Comparison of ENCODE assay signal across 8 mouse cellular contexts in genomic region chr4:139950431-139950848, GRCm38 (mm10). TPM values are rescaled to one million over a fixed set of nuclear protein-coding genes. Genes with fewer than 3 reads are reported as not detected.
A peak's percentile ranks its signal among the peaks of the same experiment; 100 is the strongest.
DNase-seq lines count a peak whose midpoint lies in the region; ATAC-seq lines count a peak whose summit lies in the region.

No protein-coding gene starts in this region.

- H3K4me2 ChIP-seq in embryonic facial prominence, embryonic 15.5 days (replicated peaks), result peak overlapping the region; percentile 50
- H3K4me2 ChIP-seq in kidney, embryonic 14.5 days (replicated peaks; ENCODE audit: low read depth, low read length), result peak overlapping the region; percentile 47
- peak overlapping the region; percentile 59 for H3K4me2 ChIP-seq in lung, embryonic 16.5 days (ENCODE audit: low read depth, low read length)

- peak overlapping the region; percentile 26 for H3K4me3 ChIP-seq in embryonic facial prominence, embryonic 15.5 days (replicated peaks)
- H3K4me3 ChIP-seq in kidney, embryonic 14.5 days (ENCODE audit: low read length), result peak overlapping the region; percentile 21
- peak overlapping the region; percentile 34; the same call in 1 of the 2 replicates for H3K4me3 ChIP-seq in lung, embryonic 16.5 days (ENCODE audit: low read length)

- peak; percentile 67 for DNase-seq in adrenal gland, postnatal 10 days
- no peak for DNase-seq in adrenal gland, postnatal 4 days (ENCODE audit: low spot score in 2 of 2)
- no peak for DNase-seq in adipocyte (ENCODE audit: low spot score)
- DNase-seq in left cerebral cortex, postnatal 14 days (ENCODE audit: low spot score in 2 of 2), result no peak

- ATAC-seq in embryonic facial prominence, embryonic 15.5 days (ENCODE audit: insufficient number of reproducible peaks, low FRiP score, low TSS enrichment, low read depth), result no peak
- ATAC-seq in kidney, embryonic 14.5 days (ENCODE audit: low FRiP score, low TSS enrichment), result no peak
- ATAC-seq in lung, embryonic 16.5 days (ENCODE audit: low read depth), result 0 out of 2 replicates have a peak, but pooled peaks have one; percentile 52
- ATAC-seq in erythroid progenitor cell, adult 5-6 weeks (replicated peaks; ENCODE audit: low FRiP score, poor library complexity, severe bottlenecking), result no peak

- no peak overlapping the region for H3K9ac ChIP-seq in embryonic facial prominence, embryonic 15.5 days
- H3K9ac ChIP-seq in kidney, embryonic 14.5 days (ENCODE audit: low read depth, low read length), result 0 out of 2 replicates have a peak overlapping the region, but pooled peaks have one; percentile 18
- 0 out of 2 replicates have a peak overlapping the region, but pooled peaks have one; percentile 13 for H3K9ac ChIP-seq in lung, embryonic 16.5 days (ENCODE audit: low read length)

- no peaks in the 10 kb centered on the region for H3K27me3 ChIP-seq in embryonic facial prominence, embryonic 15.5 days
- H3K27me3 ChIP-seq in kidney, embryonic 14.5 days (ENCODE audit: control insufficient read depth, insufficient read depth, low read length), result no peaks in the 10 kb centered on the region
- no peaks in the 10 kb centered on the region for H3K27me3 ChIP-seq in lung, embryonic 16.5 days (ENCODE audit: control insufficient read depth, insufficient read depth, low read depth, low read length)

- H3K9me3 ChIP-seq in embryonic facial prominence, embryonic 15.5 days (replicated peaks), result no peaks in the 10 kb centered on the region
- H3K9me3 ChIP-seq in kidney, embryonic 14.5 days (ENCODE audit: control insufficient read depth, low read length), result no peaks in the 10 kb centered on the region
- no peaks in the 10 kb centered on the region for H3K9me3 ChIP-seq in lung, embryonic 16.5 days (ENCODE audit: control insufficient read depth, low read length)

- no peaks in the 10 kb centered on the region for H3K36me3 ChIP-seq in embryonic facial prominence, embryonic 15.5 days
- H3K36me3 ChIP-seq in kidney, embryonic 14.5 days (ENCODE audit: control insufficient read depth, insufficient read depth, low read length), result no peaks in the 10 kb centered on the region
- no peaks in the 10 kb centered on the region for H3K36me3 ChIP-seq in lung, embryonic 16.5 days (ENCODE audit: control insufficient read depth, insufficient read depth, low read length)

- H3K4me1 ChIP-seq in embryonic facial prominence, embryonic 15.5 days, result peaks cover 16% of the 10 kb centered on the region
- H3K4me1 ChIP-seq in kidney, embryonic 14.5 days (ENCODE audit: control insufficient read depth, insufficient read depth, low read length), result no peaks in the 10 kb centered on the region
- H3K4me1 ChIP-seq in lung, embryonic 16.5 days (replicated peaks; ENCODE audit: control insufficient read depth, insufficient read depth, low read length), result no peaks in the 10 kb centered on the region; the same call in 1 of the 2 replicates

- no peak overlapping the region for H3K27ac ChIP-seq in embryonic facial prominence, embryonic 15.5 days (replicated peaks)
- no peak overlapping the region for H3K27ac ChIP-seq in kidney, embryonic 14.5 days (ENCODE audit: low read depth, low read length)
- H3K27ac ChIP-seq in lung, embryonic 16.5 days (ENCODE audit: low read length), result no peak overlapping the region

- intact Hi-C loops in left cerebral cortex, postnatal 14 days (cut with DNase I), result no loop called here

- WGBS in embryonic facial prominence, embryonic 15.5 days, result 1% methylated on average over 20 of the region's 20 CpGs
- under 1% methylated on average over 20 of the region's 20 CpGs for WGBS in kidney, embryonic 14.5 days
- WGBS in lung, embryonic 16.5 days, result 2% methylated on average over 20 of the region's 20 CpGs

RNA-seq across cellular contexts. Expression of gene Klhdc7a, which starts 17.4 kb away (rescaled TPM):
- 10 to 100 TPM; 23.0 to 36.0 TPM for total RNA-seq in adrenal gland, postnatal 10 days (2021)
- total RNA-seq in adrenal gland, postnatal 4 days (2021), result 1 to 10 TPM; 6.3 to 7.3 TPM
- 0.53 and 0.60 TPM in 2 replicates for polyA plus RNA-seq in embryonic facial prominence, embryonic 15.5 days (2015; fragmentation: Nextera tagmentation; extraction: Ambion mirVana)
- polyA plus RNA-seq in kidney, embryonic 14.5 days (2014; fragmentation: Nextera tagmentation; extraction: Ambion mirVana), result 2.0 and 4.1 TPM in 2 replicates
- polyA plus RNA-seq in lung, embryonic 16.5 days (2015; fragmentation: Nextera tagmentation; extraction: Ambion mirVana), result 1.1 and 1.2 TPM in 2 replicates
- not detected in 2 replicates for total RNA-seq in erythroid progenitor cell, adult 5-6 weeks (2015; ENCODE audit: low replicate concordance)
- total RNA-seq in erythroid progenitor cell, adult 5-6 weeks (2017; ENCODE audit: low replicate concordance), result not detected in 2 replicates
- 1 to 10 TPM; 3.4 to 3.7 TPM for total RNA-seq in left cerebral cortex, postnatal 14 days (2021)

Comparison
In these comparisons a context has a peak if more than half of its experiments do, and no peak if none do; other contexts are left out.
1. RNA of gene Klhdc7a, which starts 17.4 kb away (total RNA-seq): 23.0 to 36.0 TPM in adrenal gland, postnatal 10 days, 6.3 to 7.3 TPM in adrenal gland, postnatal 4 days and 3.4 to 3.7 TPM in left cerebral cortex, postnatal 14 days; not detected in erythroid progenitor cell, adult 5-6 weeks; every median in the first group is over 4 times any median in the second.
2. Peak in every context shown above with its lines, with median percentiles within 50 percentile points of each other: H3K4me2 ChIP-seq and H3K4me3 ChIP-seq.